Mouse (Mus musculus) liver, postnatal 0 days (tissue): ENCODE results near the gene Angptl2. TPM values are rescaled to one million over a fixed set of nuclear protein-coding genes. Genes with fewer than 3 reads are reported as not detected.

Source experiments
- ATAC-seq: fragments of 200-750 bp; cut with Nextera tagmentation; 2 replicates; pipeline ENCODE4 v1.8.0; 2017; ENCODE audit warnings: mild to moderate bottlenecking, moderate library complexity
- DNase-seq: peaks from one replicate; pipeline ENCODE4 v3.0.0-alpha.2; 2016
- H3K27ac ChIP-seq: fragments of 300-500 bp; sonication (generic); 2 replicates; pipeline ENCODE4 v1.5.1; 2014; ENCODE audit warnings: antibody characterized with exemption, moderate library complexity, mild to moderate bottlenecking, low read depth
- H3K27me3 ChIP-seq: fragments of 300-500 bp; sonication (generic); 2 replicates; pipeline ENCODE4 v1.6.1; 2014; ENCODE audit warnings: low read length, control low read depth, mixed read lengths; ENCODE audit not compliant: insufficient read depth
- H3K36me3 ChIP-seq: fragments of 300-500 bp; sonication (generic); replicated peaks from 2 replicates; pipeline ENCODE4 v1.6.1; 2014; ENCODE audit warnings: mild to moderate bottlenecking, control low read depth, low read length, moderate library complexity, mixed read lengths; ENCODE audit not compliant: insufficient read depth
- H3K4me1 ChIP-seq: fragments of 300-500 bp; sonication (generic); 2 replicates; pipeline ENCODE4 v1.6.1; 2014; ENCODE audit warnings: antibody characterized with exemption, mild to moderate bottlenecking, control low read depth; ENCODE audit not compliant: insufficient read depth
- H3K4me2 ChIP-seq: fragments of 300-500 bp; sonication (generic); 2 replicates; pipeline ENCODE4 v1.6.1; 2014; ENCODE audit warnings: low read depth, mild to moderate bottlenecking, low read length, moderate library complexity, mixed read lengths
- H3K4me3 ChIP-seq: fragments of 300-500 bp; sonication (generic); 2 replicates; pipeline ENCODE4 v1.5.1; 2014; ENCODE audit warnings: low read depth, low read length
- H3K9ac ChIP-seq: fragments of 300-500 bp; sonication (generic); replicated peaks from 2 replicates; pipeline ENCODE4 v1.6.1; 2014; ENCODE audit warnings: mild to moderate bottlenecking, moderate library complexity
- H3K9me3 ChIP-seq: fragments of 300-500 bp; sonication (generic); 2 replicates; pipeline ENCODE4 v1.6.1; 2016; ENCODE audit warnings: mild to moderate bottlenecking, control low read depth, low read length, mixed read lengths
- CTCF ChIP-seq: sonication (generic); IDR thresholded peaks from 2 replicates; pipeline ENCODE4 v1.5.1; 2016; ENCODE audit warnings: antibody characterized with exemption, low read depth
- EP300 ChIP-seq: IDR thresholded peaks from 2 replicates; pipeline ENCODE4 v1.6.1; 2016; ENCODE audit warnings: antibody characterized with exemption, low read depth, mild to moderate bottlenecking
- WGBS: fragments of 180-500 bp; shearing (Covaris S2); extraction: QIAGEN DNeasy Blood & Tissue Kit; methylation state at CpG from one replicate; pipeline ENCODE4 v1.1.7; 2014; ENCODE audit not compliant: insufficient replicate concordance; 5-methylcytosine and 5-hydroxymethylcytosine counted together
- polyA plus RNA-seq: library from polyadenylated mRNA; unstranded; fragments of >200 nt; fragmentation: Nextera tagmentation; extraction: Ambion mirVana; gene quantifications from 2 replicates; pipeline ENCODE4 v1.2.1, GENCODE M21; 2015

Angptl2 gene
- polyA plus RNA-seq, 1 experiment from 2014 or later, result 3.8 TPM

GRCm38 (mm10) chr2:33231788-33232187, 15.9 kb downstream of the Angptl2 start:
- 85% methylated on average over 2 of the region's 2 CpGs for WGBS
- H3K36me3 ChIP-seq, result no peaks in the 10 kb centered on the region
- ATAC-seq, result no peak

DNA sequence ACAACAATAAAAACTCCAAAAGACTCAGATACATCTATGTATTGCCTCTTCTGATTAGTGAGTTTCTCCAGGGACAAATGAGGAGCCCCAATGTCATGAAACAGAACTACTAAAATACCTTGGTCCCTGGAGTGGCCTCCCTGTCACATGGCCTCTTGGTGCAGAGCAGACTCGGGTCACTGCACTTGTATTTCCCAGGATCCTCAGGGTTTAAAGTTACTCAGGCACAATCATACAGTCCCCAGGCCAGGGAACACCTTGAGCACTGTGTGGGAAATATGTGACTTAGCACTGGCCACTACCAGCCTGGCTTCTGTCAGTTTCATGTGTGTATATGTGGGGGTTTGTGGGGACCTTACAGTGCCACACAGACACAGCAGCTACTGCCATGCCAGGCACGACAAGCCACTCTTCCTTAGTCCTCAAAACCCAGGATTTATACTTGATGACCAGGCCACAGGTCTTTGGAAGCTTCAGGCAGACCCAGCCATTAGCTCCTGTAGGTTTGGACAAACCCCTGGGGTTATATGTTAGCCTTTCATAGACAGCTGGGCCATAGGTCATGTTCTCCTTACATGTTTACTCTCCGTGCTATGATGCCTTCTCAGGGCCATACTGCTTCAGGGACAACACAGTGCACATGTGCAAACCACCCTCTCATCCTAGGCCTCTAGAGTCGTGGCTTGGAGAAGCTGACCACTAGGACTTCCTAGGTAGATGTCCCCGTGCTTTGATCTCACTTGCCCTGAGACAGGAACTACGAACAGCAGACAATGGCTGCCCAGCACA, 17.1 kb downstream of the Angptl2 start:
- DNase-seq, result no peak
- peak; percentile 80 for ATAC-seq
- Histone ChIP-seq H3K4me2 (no peak overlapping the region), H3K9ac (no peak overlapping the region), H3K4me3 (no peak overlapping the region), H3K9me3 (no peaks in the 10 kb centered on the region), H3K36me3 (no peaks in the 10 kb centered on the region), H3K4me1 (peaks cover 11% of the 10 kb centered on the region), H3K27ac (peak overlapping the region; percentile 30), H3K27me3 (no peaks in the 10 kb centered on the region)
- no peak for TF ChIP-seq CTCF
- no peak for TF ChIP-seq EP300
- WGBS, result 61% methylated on average over 6 of the region's 6 CpGs

More at GRCm38 (mm10) chr2:33231788-33232187, 15.9 kb downstream of the Angptl2 start:
- Histone ChIP-seq H3K4me1 (peaks cover 11% of the 10 kb centered on the region), H3K9ac (no peak overlapping the region), H3K9me3 (no peaks in the 10 kb centered on the region), H3K4me2 (no peak overlapping the region), H3K4me3 (no peak overlapping the region), H3K27me3 (no peaks in the 10 kb centered on the region), H3K27ac (no peak overlapping the region)
- DNase-seq, result no peak
- no peak for TF ChIP-seq EP300
- TF ChIP-seq CTCF, result no peak

- DNase-seq, result no peak
- Histone ChIP-seq H3K9me3 (no peaks in the 10 kb centered on the region), H3K27ac (no peak overlapping the region), H3K4me2 (no peak overlapping the region), H3K4me3 (no peak overlapping the region), H3K4me1 (peaks cover 11% of the 10 kb centered on the region), H3K27me3 (no peaks in the 10 kb centered on the region), H3K9ac (no peak overlapping the region), H3K36me3 (no peaks in the 10 kb centered on the region)
- ATAC-seq, result no peak
- TF ChIP-seq EP300 (no peak), CTCF (no peak)
- WGBS, result 82% methylated on average over 5 of the region's 5 CpGs
Measured at GRCm38 (mm10) chr2:33233856-33234255, 18.0 kb downstream of the Angptl2 start.

DNA sequence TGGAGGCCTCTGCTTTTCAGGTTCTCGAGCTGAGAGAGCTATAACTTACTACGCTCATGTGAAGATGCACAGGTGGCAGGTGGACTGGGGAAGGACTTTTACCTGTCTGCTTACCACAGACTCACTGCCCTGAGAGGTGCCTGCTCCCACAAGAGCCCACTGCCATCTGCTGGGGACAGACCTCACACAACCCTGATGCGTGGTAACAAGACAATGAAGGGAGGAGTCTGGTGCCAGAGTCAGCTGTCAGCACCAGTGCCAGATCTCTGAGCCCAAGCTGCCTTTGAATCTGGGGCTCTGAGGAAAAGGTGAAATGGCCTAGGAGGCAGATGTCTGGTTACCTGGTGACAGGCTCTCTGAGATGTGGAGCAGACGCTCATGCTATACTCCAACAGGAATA, 19.0 kb downstream of the Angptl2 start:
- 75% methylated on average over 4 of the region's 4 CpGs for WGBS

DNA sequence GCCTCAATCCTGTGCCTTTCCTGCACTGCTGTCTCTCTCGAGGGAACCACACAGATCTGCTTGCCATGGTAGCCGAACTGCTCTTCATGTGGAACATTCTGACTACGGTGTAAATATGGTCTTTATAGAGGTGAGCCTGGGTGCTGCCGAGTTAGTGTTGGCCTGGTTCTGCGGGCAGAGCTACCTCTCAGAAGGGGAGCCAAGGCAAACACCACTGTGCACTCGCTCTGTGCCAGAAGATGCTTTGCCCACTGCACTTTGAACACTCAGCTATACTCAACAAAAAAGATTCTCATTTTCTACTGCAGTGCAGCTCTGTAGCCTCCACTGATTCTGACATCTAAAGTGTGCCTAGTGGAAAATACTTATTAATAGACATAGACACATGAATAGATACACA, 21.7 kb downstream of the Angptl2 start:
- Histone ChIP-seq H3K4me3 (no peak overlapping the region), H3K4me1 (peaks cover 11% of the 10 kb centered on the region), H3K27ac (no peak overlapping the region), H3K9me3 (no peaks in the 10 kb centered on the region), H3K9ac (no peak overlapping the region), H3K36me3 (no peaks in the 10 kb centered on the region), H3K4me2 (no peak overlapping the region), H3K27me3 (no peaks in the 10 kb centered on the region)
- TF ChIP-seq CTCF, result no peak
- no peak for TF ChIP-seq EP300
- WGBS, result 78% methylated on average over 6 of the region's 6 CpGs
- DNase-seq, result no peak
- ATAC-seq, result no peak

More for the DNA sequence above, 19.0 kb downstream of the Angptl2 start:
- no peak overlapping the region for H3K4me3 ChIP-seq
- H3K27me3 ChIP-seq, result no peaks in the 10 kb centered on the region
- no peak overlapping the region for H3K4me2 ChIP-seq
- H3K9ac ChIP-seq, result no peak overlapping the region
- H3K36me3 ChIP-seq, result no peaks in the 10 kb centered on the region
- DNase-seq (no peak), ATAC-seq (no peak)
- peaks cover 11% of the 10 kb centered on the region for H3K4me1 ChIP-seq
- no peak overlapping the region for H3K27ac ChIP-seq
- peak; percentile 29 for TF ChIP-seq CTCF
- no peak for TF ChIP-seq EP300
- H3K9me3 ChIP-seq, result no peaks in the 10 kb centered on the region

- Histone ChIP-seq H3K4me2 (no peak overlapping the region), H3K27me3 (no peaks in the 10 kb centered on the region), H3K4me1 (peaks cover 2% of the 10 kb centered on the region), H3K9me3 (no peaks in the 10 kb centered on the region), H3K27ac (no peak overlapping the region), H3K4me3 (no peak overlapping the region), H3K36me3 (no peaks in the 10 kb centered on the region), H3K9ac (no peak overlapping the region)
- WGBS, result 63% methylated on average over 6 of the region's 6 CpGs
- ATAC-seq, result no peak
- DNase-seq, result no peak
- TF ChIP-seq EP300 (no peak), CTCF (no peak)
Measured at GRCm38 (mm10) chr2:33244880-33245279, 29.0 kb downstream of the Angptl2 start.

GRCm38 (mm10) chr2:33245350-33245749, 29.5 kb downstream of the Angptl2 start:
- Histone ChIP-seq H3K27me3 (no peaks in the 10 kb centered on the region), H3K4me1 (peaks cover 5% of the 10 kb centered on the region), H3K4me3 (no peak overlapping the region), H3K4me2 (no peak overlapping the region), H3K36me3 (no peaks in the 10 kb centered on the region), H3K9me3 (no peaks in the 10 kb centered on the region), H3K27ac (no peak overlapping the region), H3K9ac (no peak overlapping the region)
- ATAC-seq (no peak), DNase-seq (no peak)
- no peak for TF ChIP-seq EP300
- peak; percentile 17; the same call in 1 of the 2 replicates for TF ChIP-seq CTCF
